Comparison of ENCODE assay signal across 9 mouse cellular contexts in genomic region chr8:84944478-84945160, GRCm38 (mm10). TPM values are rescaled to one million over a fixed set of nuclear protein-coding genes. Genes with fewer than 3 reads are reported as not detected.
DNase-seq lines count a peak whose midpoint lies in the region; ATAC-seq and TF ChIP-seq lines count a peak whose summit lies in the region.
"Had no signal": no experiment of that assay in that cellular context is flagged by ENCODE, and none has a peak within 500 bp of the region (broad histone marks: within the 10 kb centered on the region; RNA-seq: fewer than 3 reads in every experiment).

No protein-coding gene starts in this region.

- H3K27me3 ChIP-seq in limb, embryonic 10.5 days (ENCODE audit: low read depth, poor library complexity, severe bottlenecking) = peaks cover 94% of the 10 kb centered on the region
- 0 out of 2 replicates have a peak, but pooled peaks cover 4% of the 10 kb centered on the region for H3K27me3 ChIP-seq in midbrain, postnatal 0 days (ENCODE audit: insufficient read depth, low read length)

- H3K9ac ChIP-seq in midbrain, postnatal 0 days (replicated peaks; ENCODE audit: low read length, poor library complexity, severe bottlenecking) = peak overlapping the region; percentile 83; the same call in 1 of the 2 replicates

- 2% methylated on average over 26 of the region's 26 CpGs for WGBS in limb, embryonic 10.5 days
- WGBS in midbrain, postnatal 0 days = 2% methylated on average over 26 of the region's 26 CpGs

- no peak for TF ChIP-seq CTCF in midbrain, postnatal 0 days (IDR thresholded peaks at IDR 0.05)

- peak overlapping the region; percentile 22 for H3K4me3 ChIP-seq in limb, embryonic 10.5 days
- peak overlapping the region; percentile 77 for H3K4me3 ChIP-seq in midbrain, postnatal 0 days (ENCODE audit: low read depth, low read length)

- no peak overlapping the region for H3K27ac ChIP-seq in limb, embryonic 10.5 days
- peak overlapping the region; percentile 84 for H3K27ac ChIP-seq in midbrain, postnatal 0 days (ENCODE audit: low read depth, low read length)

- H3K4me1 ChIP-seq in limb, embryonic 10.5 days = peaks cover 18% of the 10 kb centered on the region
- H3K4me1 ChIP-seq in midbrain, postnatal 0 days (ENCODE audit: insufficient read depth, low read length) = no peaks in the 10 kb centered on the region; the same call in 1 of the 2 replicates

- no peaks in the 10 kb centered on the region for H3K36me3 ChIP-seq in limb, embryonic 10.5 days
- H3K36me3 ChIP-seq in midbrain, postnatal 0 days (ENCODE audit: insufficient read depth, low read length) = no peaks in the 10 kb centered on the region

- H3K4me2 ChIP-seq in midbrain, postnatal 0 days (ENCODE audit: low read depth, low read length, poor library complexity, severe bottlenecking) = peak overlapping the region; percentile 69

- no peaks in the 10 kb centered on the region for H3K9me3 ChIP-seq in limb, embryonic 10.5 days (replicated peaks)
- no peaks in the 10 kb centered on the region for H3K9me3 ChIP-seq in midbrain, postnatal 0 days (ENCODE audit: low read length)

- DNase-seq in adrenal gland, adult (ENCODE audit: inconsistent age in 2 of 2, low spot score in 1 of 2) = peak; percentile 43 to 62
- no peak for DNase-seq in adrenal gland, postnatal 4 days (ENCODE audit: low spot score in 2 of 2)
- DNase-seq in brain, adult 2 months (ENCODE audit: low read depth, low spot score) = peak; percentile 94
- peak; percentile 71 for DNase-seq in induced T-regulatory cell, adult 2 months (ENCODE audit: low read depth)
- peak; percentile 68 for DNase-seq in limb, embryonic 10.5 days (ENCODE audit: low spot score)
- DNase-seq in midbrain, postnatal 0 days (ENCODE audit: low spot score) = peak; percentile 72
- peak; percentile 57 for DNase-seq in thymus, postnatal 0 days (ENCODE audit: low spot score)

- peak; percentile 82 for ATAC-seq in erythroblast, adult 5-6 weeks (replicated peaks; ENCODE audit: low FRiP score, poor library complexity, severe bottlenecking)
- peak; percentile 28; the same call in 1 of the 2 replicates for ATAC-seq in midbrain, postnatal 0 days (ENCODE audit: low FRiP score)

RNA-seq across cellular contexts. Expression of gene Rtbdn, which starts 2.2 kb away (rescaled TPM):
- under 1 TPM; 0.23 to 0.31 TPM for total RNA-seq in adrenal gland, postnatal 4 days (2021)
- not detected in 2 replicates for total RNA-seq in erythroblast, adult 5-6 weeks (2015; ENCODE audit: low replicate concordance)
- total RNA-seq in erythroblast, adult 5-6 weeks (2017; ENCODE audit: low replicate concordance) = not detected in 2 replicates
- 0.44 and 0.58 TPM in 2 replicates for polyA plus RNA-seq in limb, embryonic 10.5 days (2016; fragmentation: Nextera tagmentation; extraction: Ambion mirVana)
- 4.5 and 6.2 TPM in 2 replicates for total RNA-seq in midbrain, postnatal 0 days (2014; rRNA removed)
- 4.8 and 5.3 TPM in 2 replicates for polyA plus RNA-seq in midbrain, postnatal 0 days (2015; fragmentation: Nextera tagmentation; extraction: Ambion mirVana)
- 0.10 and 0.23 TPM in 2 replicates for polyA plus RNA-seq in thymus, postnatal 0 days (2015; fragmentation: Nextera tagmentation; extraction: Ambion mirVana)

RNA-seq across cellular contexts. Expression of gene Mast1, which starts 7.5 kb away (rescaled TPM):
- 1 to 10 TPM; 8.3 to 8.5 TPM for total RNA-seq in adrenal gland, postnatal 4 days (2021)
- not detected in 2 replicates for total RNA-seq in erythroblast, adult 5-6 weeks (2015; ENCODE audit: low replicate concordance)
- total RNA-seq in erythroblast, adult 5-6 weeks (2017; ENCODE audit: low replicate concordance) = 0.28 TPM in 1 of 2 replicates, not detected in the other
- 0.09 and 0.16 TPM in 2 replicates for polyA plus RNA-seq in limb, embryonic 10.5 days (2016; fragmentation: Nextera tagmentation; extraction: Ambion mirVana)
- 85.9 and 92.0 TPM in 2 replicates for total RNA-seq in midbrain, postnatal 0 days (2014; rRNA removed)
- polyA plus RNA-seq in midbrain, postnatal 0 days (2015; fragmentation: Nextera tagmentation; extraction: Ambion mirVana) = 79.8 and 89.0 TPM in 2 replicates
- polyA plus RNA-seq in thymus, postnatal 0 days (2015; fragmentation: Nextera tagmentation; extraction: Ambion mirVana) = 0.08 and 0.22 TPM in 2 replicates

RNA-seq across cellular contexts. Expression of gene Gm49661, which starts 24.6 kb away (rescaled TPM):
- not detected for total RNA-seq in adrenal gland, postnatal 4 days (2021)
- total RNA-seq in erythroblast, adult 5-6 weeks (2015; ENCODE audit: low replicate concordance) = not detected in 2 replicates
- total RNA-seq in erythroblast, adult 5-6 weeks (2017; ENCODE audit: low replicate concordance) = not detected in 2 replicates
- not detected in 2 replicates for polyA plus RNA-seq in limb, embryonic 10.5 days (2016; fragmentation: Nextera tagmentation; extraction: Ambion mirVana)
- not detected in 2 replicates for total RNA-seq in midbrain, postnatal 0 days (2014; rRNA removed)
- not detected in 2 replicates for polyA plus RNA-seq in midbrain, postnatal 0 days (2015; fragmentation: Nextera tagmentation; extraction: Ambion mirVana)
- not detected in 2 replicates for polyA plus RNA-seq in thymus, postnatal 0 days (2015; fragmentation: Nextera tagmentation; extraction: Ambion mirVana)
- polyA plus RNA-seq: heart, embryonic 16.5 days had no signal

RNA-seq across cellular contexts. Expression of gene Prdx2, which starts 24.8 kb away (rescaled TPM):
- 100 to 1,000 TPM; 617 to 655 TPM for total RNA-seq in adrenal gland, postnatal 4 days (2021)
- 1,192 and 1,430 TPM in 2 replicates for total RNA-seq in erythroblast, adult 5-6 weeks (2015; ENCODE audit: low replicate concordance)
- 2,193 and 2,235 TPM in 2 replicates for total RNA-seq in erythroblast, adult 5-6 weeks (2017; ENCODE audit: low replicate concordance)
- polyA plus RNA-seq in limb, embryonic 10.5 days (2016; fragmentation: Nextera tagmentation; extraction: Ambion mirVana) = 1,175 and 1,260 TPM in 2 replicates
- 720 and 802 TPM in 2 replicates for total RNA-seq in midbrain, postnatal 0 days (2014; rRNA removed)
- polyA plus RNA-seq in midbrain, postnatal 0 days (2015; fragmentation: Nextera tagmentation; extraction: Ambion mirVana) = 904 and 934 TPM in 2 replicates
- polyA plus RNA-seq in thymus, postnatal 0 days (2015; fragmentation: Nextera tagmentation; extraction: Ambion mirVana) = 450 and 476 TPM in 2 replicates

RNA-seq across cellular contexts. Expression of gene Rnaseh2a, which starts 24.9 kb away (rescaled TPM):
- total RNA-seq in adrenal gland, postnatal 4 days (2021) = 100 to 1,000 TPM; 122 to 138 TPM
- total RNA-seq in erythroblast, adult 5-6 weeks (2015; ENCODE audit: low replicate concordance) = 31.8 and 67.2 TPM in 2 replicates
- total RNA-seq in erythroblast, adult 5-6 weeks (2017; ENCODE audit: low replicate concordance) = 37.4 and 37.9 TPM in 2 replicates
- 156 and 168 TPM in 2 replicates for polyA plus RNA-seq in limb, embryonic 10.5 days (2016; fragmentation: Nextera tagmentation; extraction: Ambion mirVana)
- total RNA-seq in midbrain, postnatal 0 days (2014; rRNA removed) = 40.5 and 48.9 TPM in 2 replicates
- polyA plus RNA-seq in midbrain, postnatal 0 days (2015; fragmentation: Nextera tagmentation; extraction: Ambion mirVana) = 36.5 and 39.7 TPM in 2 replicates
- 150 TPM in 2 replicates for polyA plus RNA-seq in thymus, postnatal 0 days (2015; fragmentation: Nextera tagmentation; extraction: Ambion mirVana)

Comparison
In these comparisons a context has a peak if more than half of its experiments do, and no peak if none do; other contexts are left out.
1. DNase-seq: peak in adrenal gland, adult (2 of 2), brain, adult 2 months (single experiment), induced T-regulatory cell, adult 2 months (single experiment), limb, embryonic 10.5 days (single experiment), midbrain, postnatal 0 days (single experiment) and thymus, postnatal 0 days (single experiment); none in adrenal gland, postnatal 4 days (0 of 2).
2. RNA of gene Mast1, which starts 7.5 kb away (total RNA-seq): 85.9 to 92.0 TPM in midbrain, postnatal 0 days and 8.3 to 8.5 TPM in adrenal gland, postnatal 4 days; 0.28 TPM in erythroblast, adult 5-6 weeks; every median in the first group is over 4 times any median in the second.